Mouse (Mus musculus): ENCODE results near the gene Vasp.
A peak's percentile ranks its signal among the peaks of the same experiment; 100 is the strongest.

The Vasp gene

DNA sequence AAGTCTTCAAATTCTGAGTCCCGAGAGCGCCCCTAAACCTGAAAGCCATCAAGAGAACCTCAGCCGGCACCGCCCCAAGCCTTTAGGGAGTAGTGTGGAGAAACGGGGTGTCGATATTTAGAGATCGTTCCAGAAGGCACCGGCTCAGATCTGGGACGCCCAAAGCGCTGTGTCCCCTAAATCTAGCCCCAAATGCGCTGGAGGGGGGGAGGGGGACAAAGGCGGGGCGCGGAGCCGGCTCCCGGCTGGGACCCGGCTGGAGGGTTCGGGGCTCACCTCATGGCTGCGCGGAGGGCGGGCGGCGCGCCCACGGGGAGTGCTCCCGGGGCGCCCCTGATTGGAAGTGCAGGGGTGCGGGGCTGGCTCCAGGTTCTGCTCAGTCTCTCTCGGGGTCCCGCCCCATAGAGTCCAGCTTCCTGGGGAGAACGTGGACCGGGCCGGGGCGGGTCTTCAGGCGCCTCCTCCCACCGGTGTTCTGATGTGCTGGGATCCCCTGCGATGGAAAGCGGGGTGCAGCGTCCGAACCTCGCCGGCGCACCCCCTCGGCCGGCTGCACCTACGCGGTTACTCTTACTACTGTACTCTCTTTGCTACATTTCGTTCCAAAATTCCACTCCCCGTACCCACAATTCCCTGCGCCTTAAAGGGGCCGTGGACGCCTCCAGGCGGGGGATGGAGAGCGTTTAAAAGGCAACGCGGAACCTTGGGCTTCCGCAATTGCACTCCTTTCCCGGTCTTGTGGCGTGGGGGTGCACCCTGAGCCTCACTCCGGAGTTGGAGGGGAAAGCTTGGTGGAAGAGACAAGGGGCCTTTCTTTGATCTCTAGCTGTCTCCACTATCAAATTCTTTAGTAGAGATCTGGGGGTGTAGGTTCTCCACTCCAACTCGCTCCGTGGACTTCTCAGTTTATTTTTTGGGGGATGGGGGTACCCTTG lies at the start of gene Vasp:
Gene Vasp, minus strand, starts transcription at position 580 of the 935 bp plus-strand sequence.
- DNase-seq (ENCODE audit: low spot score): peak; percentile 87

DNA sequence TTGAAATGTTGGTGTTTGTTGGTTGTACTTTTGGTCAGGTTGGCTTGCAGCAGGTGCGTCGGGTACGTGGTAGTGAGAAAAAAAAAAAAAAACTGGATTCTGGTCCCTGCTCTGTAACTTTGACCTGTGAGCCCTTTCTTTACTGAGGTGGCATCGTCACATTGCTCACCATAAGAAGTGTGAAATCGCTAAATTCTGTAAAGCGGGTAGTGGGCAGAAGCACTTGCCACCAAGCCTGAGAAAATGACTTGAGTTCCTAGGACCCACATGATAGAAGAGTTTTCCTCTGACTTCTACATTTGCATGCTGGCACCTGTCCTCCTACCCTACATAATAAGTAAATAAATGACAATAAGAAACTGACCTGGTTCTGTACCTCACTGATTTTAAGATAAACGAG lies 49.0 kb upstream of the Vasp start:
- DNase-seq (ENCODE audit: low spot score): no peak

DNA sequence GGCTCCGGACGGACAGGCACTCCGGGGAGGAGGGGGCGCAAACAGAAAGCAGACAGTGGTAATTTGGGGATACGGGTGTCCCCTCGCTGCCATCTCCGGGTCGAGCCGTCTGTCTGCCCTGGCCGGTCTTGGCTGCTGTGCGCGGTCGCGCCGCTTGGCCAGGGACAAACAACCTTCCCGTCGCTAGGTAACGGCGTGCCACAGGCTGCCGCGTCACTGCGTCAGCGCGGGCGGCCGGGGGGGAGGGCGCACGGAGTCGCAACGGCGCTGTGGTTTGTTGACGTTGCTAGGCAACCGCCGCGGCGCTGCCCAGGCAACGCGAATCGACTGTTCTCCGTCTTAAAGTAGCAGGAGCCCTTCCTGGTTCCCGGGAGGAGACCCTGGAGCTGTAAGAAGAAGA lies 48.3 kb upstream of the Vasp start:
- peak; percentile 87 for DNase-seq (ENCODE audit: low spot score)

DNA sequence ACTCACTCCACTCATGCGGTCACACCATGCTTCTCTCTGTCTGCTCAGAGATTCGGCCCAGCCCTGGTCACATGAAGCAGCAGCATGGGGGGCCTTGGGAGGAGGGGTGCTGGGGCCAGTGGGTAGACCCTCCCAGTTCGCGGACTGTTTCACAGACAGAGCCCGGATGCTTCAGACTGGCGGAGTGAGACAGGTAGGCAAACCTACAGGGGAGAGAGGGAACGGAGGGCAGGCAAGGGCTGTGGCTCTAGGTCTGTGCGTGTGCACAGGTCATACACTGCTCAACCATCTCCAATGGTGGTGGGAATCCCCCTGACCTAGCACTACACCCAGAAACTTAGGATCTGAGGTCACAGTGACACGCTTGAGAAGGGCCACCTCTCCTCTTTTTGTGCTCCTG lies 47.8 kb upstream of the Vasp start:
- DNase-seq (ENCODE audit: low spot score): no peak

DNA sequence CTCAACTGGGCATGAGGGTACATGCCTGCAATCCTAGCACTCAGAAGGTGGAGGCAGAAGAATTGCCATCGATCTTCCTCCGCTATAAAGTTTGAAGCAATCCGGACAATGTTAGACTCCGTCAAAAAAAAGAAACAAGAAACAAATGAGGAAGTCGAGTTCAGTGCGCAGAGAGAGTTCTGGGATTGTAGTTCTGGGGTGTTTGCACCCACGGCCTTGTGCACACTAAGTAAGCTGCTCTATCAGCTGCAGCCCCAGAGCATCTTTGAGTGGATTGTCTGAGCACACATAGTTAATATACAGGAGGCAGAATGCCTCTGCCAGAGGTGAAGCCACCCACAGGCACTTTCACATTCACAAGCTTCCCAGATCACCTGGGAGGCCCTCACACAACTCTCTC lies 47.1 kb upstream of the Vasp start:
- no peak for DNase-seq (ENCODE audit: low spot score)

DNA sequence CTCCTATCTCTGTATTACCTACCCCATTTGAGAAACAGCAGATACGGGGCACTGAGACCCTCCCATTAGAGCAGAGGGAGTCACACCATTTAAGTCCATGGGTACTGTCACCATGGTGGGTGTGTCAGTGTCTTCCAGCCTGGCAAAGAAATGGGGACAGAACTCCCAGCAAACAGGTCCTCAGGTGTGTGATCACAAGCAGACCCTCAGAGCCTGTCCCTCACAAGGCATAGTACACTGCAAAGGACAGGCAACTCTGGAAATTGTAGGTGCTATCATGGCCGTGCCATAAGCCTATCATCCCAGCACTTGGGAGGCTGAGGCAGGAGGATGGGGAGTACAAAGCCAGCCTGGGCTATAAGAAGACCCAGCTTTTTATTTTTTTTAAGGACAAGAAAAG lies 46.6 kb upstream of the Vasp start:
- DNase-seq (ENCODE audit: low spot score): no peak

DNA sequence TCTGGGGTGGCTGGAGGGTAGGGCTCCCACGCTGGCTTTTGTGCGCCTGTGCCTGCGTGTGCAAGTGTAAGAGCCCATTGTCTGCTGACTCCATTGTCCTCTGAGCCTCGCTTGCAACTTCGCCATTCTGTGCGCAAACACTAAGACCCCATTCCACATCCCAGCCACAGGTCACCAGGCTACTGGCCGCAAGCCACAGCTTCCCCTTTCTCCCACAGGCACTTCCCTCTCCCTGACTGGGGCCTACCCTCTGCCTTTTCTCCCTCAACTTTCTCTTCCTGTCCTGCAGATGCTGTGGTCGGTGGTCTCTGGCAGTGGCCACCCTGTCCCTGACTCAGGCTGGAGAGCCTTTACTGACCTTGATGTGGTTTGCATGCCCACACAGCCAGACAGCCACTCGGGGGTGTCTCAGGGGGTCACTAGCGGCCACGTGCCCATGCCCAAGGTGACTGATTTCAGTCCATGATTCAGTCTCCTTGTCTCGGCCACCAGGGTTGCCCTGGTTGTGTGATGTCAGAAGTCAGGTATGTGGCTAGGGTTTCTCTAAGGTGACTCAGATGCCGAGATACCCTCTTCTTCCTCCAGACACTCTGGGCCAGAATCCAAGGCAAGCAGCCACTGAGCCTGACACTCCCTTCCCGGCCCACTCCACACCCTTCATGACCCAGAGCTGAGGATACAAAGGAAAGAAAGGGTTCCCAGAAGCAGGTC lies 45.0 kb upstream of the Vasp start:
- DNase-seq (ENCODE audit: low spot score): no peak

DNA sequence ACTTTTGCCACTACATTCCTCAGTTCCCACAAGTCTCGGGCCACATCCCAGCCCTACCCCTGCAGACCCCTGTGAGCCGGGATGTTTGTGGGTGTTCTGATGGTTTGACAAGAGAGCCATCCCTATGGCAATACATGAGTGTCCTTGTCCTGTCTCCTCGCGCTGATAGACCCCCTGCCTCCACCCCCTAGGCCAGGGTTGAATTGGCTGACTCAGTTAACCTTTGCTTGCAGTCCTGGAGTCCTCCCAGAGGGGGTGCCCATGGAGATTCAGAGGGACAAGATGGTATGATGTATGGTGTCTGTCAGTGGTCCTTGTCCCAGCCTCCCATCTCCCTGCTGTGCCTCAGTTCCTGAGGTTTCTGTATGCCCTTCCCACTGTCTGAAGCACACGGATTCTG lies 42.4 kb upstream of the Vasp start:
- no peak for DNase-seq (ENCODE audit: low spot score)

DNA sequence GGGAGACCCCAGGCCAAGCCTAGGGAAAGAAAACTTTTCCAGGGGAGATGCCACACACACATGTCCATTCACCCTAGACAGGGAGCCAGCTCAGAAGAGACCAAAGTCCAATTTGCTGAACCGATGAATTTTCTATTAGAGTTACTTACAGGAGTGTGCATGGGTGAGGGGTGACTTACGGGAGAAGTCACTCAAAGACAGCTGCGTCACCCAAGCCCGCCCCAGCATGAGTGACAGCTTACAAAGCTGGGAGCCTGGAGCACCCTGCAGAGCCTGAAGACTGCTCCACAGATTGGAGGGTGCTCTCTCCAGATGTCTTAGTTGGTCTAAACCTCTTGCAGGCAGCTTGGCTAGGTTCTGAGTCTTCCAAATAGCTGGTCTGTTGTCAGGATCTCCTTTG lies 40.4 kb upstream of the Vasp start:
- DNase-seq (ENCODE audit: low spot score): no peak

DNA sequence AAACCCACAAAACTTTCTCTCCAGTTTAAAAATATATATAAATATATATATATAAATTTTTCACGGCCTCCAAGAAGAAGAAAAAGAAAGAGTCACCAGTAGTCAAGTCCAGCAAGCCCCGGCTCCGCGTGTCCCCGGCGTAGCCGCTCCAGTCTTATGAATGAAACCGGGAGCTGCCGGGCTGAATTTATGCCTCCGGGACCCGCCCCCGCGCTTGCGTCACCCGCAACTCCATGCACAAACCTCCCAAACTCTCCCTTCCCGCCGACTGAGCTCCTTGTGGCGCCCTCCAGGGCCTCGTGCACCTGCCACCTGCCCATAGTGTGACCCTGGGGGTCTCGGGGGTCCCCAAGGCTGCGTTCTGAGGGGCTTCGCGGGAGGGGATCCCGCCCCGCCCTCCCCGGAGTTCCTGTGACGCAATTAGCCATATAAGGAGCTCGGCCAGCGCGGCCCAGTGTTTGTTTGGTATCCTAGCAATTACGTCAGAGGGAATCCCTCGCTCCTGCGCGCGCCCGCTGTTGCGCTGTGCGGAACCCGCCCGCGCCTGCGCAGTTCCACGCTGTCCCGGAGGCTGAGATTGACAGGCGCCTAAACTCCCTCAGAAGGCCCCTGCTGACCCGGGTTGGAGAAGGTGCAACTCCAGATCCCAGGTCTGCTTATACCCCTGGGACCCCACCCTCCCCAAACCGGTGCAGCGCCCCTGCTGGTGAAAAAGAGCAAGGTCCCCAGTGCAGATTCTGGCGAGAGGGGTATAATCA lies 38.4 kb upstream of the Vasp start, which contains the start of gene Fosb:
Gene Fosb, minus strand, starts transcription at position 168 of the 758 bp plus-strand sequence.
- peak; percentile 93 for DNase-seq (ENCODE audit: low spot score)

DNA sequence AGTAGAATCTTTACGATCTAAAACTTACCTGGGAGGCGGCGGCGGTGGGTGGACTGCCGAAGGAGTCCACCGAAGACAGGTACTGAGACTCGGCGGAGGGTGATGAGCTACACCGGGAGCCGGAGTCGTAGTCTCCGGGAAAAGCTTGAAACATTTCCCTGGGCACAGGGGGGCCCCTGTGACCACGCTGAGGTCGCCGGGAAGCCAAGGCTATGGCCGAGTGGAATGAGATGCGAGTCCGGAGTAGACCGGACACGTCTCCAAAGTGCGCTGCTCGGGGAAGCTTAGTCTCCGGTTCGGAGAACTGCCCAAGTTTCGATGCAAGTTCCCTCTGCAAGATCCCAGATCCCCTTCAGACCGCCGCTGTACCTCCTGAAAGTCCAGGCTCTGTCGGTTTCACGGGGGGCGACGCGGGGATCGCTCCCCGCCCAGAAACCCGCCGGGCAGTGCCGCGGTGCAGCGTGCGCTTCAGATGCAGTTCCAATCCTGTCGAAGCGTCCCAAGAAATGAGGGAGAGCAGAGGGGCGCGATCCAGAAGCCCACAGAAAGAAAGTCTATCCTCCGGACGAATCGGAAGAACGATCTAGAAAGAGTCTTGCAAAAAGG lies 37.8 kb upstream of the Vasp start:
- no peak for DNase-seq (ENCODE audit: low spot score)

DNA sequence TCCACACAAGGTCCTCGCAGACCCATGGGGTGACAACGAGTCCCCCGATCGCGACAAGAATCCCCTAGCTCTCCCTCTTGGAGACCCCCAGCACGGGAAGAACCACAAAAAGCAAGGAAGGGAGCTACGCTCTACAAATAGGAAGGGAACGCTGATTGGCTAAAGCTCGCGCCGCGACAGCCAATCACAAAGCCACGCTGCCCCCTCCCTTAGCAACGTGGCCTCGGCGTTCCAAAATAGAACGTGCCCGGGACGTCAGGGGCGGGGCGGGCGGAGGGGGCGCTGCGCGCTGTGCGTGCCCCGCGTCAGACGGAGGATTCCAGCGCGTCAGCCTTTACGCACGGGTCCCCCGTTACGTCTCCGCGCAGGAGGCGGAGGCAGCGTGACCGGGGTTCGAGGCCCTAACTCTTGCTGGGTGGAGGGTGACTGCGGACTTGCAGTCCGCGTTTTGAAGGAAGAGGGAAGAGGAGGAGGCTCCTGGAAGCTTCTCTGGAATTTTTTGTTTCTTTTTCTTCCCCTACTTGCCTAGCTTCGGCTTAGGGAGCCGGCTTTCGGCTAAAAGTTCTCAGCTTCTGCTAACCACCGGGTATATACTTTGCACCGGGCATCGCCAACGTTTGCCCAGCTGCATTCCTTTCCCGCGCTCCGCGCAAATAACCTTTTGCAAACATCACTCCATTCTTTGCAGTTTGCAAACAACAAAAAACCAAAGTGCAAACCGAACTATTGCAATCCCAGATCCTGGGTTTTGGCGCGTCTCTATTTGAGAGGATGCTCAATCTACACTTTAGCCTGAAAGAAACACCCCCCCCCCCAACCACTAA lies 37.0 kb upstream of the Vasp start:
- DNase-seq (ENCODE audit: low spot score): peak; percentile 88

DNA sequence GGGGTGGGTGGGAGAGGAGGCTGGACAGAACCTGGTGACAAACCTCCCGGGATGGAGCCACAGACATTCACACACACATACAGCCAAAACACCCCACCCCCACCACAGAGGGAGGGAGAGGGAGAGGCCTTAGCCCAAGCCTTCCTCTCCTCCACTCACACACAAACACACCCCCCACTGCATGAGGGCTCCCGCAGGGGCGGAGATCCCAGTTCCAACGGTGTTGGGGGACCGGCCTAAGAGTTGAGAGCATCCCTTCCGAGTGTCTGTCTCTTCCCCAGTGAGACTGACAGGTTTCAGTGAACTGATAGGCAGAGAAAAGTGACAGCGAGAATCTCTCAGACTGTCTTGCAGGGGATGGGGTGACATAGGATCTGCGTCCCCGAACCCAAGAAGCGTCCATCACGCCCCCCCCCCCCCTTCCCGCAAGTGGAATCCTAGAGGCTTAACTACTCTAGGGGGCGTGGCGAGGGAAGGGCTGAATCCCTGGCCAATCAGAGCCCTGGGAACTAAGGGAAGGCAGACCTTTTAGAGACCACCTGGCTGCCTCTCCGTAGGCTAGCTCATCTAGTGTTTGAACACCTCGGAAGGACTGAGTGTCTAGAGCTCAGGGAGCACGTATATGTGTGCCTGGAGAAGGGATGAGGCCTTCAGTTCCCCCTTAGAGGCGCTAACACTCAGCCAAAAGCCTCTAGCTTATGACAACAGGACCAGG lies 36.3 kb upstream of the Vasp start:
- DNase-seq (ENCODE audit: low spot score): no peak

DNA sequence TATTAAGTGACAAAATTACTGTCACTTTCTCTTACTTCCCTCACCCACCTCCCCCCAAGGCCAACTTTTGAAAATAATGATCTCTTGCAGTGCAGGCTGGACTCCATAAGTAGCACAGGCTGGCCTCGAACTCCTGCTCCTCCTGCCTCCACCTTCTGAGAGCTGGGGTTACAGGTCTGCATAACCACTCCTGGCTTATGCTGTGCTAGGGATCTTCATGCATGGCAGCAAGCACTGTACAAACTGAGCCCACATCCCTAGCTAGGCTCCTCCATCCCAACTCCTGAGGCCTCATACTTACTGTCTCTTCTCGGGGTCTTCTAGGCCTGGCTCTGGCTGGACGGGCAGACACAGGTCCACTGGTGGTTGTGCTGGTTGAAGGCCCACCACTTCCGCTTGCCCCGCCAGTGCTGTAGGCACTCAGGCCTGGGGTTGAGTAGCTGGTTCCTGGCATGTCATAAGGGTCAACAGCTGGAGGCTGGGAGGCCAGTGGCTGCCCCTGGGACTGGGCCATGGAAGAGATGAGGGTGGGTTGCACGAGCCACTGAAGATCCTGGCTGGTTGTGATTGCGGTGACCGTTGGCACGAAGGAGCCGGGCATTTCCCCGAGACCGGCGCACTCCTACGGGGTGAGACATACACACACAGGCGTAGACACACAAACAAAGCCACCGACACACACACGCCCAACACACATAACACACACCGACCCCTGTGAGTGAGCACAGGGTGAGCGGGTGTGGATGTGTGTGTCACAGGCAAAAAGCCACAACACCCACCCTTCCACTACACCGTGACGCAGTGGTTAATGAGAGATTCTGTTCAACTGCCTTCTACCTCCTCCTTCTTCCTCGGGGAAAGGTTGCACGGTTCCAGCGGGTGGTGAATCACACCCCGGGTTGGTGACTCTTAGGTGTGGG lies 35.5 kb upstream of the Vasp start:
- DNase-seq (ENCODE audit: low spot score): no peak

DNA sequence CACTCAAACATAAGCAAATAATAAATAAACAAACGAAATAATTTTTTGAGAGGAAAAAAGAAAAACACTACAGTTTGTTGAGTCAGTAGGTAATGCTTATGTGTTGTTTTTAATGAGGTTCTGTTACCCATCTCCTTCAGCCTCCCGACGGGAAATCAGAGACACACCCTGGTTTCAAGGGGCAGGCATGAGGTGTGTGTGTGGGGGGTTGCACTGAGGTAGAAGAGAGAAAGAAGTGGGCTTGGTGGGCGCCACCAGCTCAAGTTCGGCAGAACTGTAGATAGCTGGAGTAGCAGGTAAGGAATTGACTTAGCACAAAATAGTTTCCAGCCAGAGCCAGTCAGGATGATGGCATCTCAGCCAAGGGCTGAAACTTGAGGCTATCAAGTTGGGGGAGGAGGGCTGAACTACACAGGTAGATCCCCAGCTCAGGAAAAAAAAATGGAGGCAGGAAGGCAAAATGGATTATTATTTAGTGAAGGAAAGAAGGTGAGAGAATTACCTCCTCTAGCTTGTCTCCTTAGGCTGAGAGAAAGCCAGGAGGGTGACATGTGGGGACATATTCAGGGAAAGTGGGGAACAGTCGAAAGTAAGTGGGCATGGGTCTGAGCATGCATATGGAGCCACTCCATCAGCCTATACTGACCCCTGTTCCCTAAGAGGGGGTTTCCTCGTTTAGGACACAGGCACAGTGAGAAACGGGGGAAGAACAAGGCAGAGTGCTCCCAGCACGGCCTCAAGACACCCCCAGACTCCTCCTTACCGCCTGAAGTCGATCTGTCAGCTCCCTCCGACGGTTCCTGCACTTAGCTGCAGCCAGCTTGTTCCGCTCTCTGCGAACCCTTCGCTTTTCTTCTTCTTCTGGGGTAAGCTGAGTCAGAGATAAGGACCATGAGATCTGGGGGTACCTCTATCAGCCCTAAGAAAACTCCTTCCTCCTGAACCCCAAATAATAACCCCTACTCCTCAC lies 34.5 kb upstream of the Vasp start:
- no peak for DNase-seq (ENCODE audit: low spot score)

DNA sequence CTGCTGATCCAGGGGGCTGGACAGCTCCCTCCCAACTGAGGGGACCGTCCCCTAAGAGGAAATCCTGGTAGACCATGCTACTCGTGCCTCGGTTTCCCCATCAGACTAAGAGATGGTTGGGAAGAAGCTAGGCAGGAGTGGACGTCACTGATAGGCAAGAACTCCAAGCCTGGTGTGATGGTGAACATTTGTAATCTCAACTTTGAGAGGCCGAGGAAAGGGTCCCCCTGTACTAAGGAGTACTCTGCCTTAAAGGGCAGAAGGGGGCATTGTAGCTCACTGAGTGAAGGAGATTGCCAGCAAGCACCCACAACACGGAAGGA lies 33.8 kb upstream of the Vasp start:
- no peak for DNase-seq (ENCODE audit: low spot score)

DNA sequence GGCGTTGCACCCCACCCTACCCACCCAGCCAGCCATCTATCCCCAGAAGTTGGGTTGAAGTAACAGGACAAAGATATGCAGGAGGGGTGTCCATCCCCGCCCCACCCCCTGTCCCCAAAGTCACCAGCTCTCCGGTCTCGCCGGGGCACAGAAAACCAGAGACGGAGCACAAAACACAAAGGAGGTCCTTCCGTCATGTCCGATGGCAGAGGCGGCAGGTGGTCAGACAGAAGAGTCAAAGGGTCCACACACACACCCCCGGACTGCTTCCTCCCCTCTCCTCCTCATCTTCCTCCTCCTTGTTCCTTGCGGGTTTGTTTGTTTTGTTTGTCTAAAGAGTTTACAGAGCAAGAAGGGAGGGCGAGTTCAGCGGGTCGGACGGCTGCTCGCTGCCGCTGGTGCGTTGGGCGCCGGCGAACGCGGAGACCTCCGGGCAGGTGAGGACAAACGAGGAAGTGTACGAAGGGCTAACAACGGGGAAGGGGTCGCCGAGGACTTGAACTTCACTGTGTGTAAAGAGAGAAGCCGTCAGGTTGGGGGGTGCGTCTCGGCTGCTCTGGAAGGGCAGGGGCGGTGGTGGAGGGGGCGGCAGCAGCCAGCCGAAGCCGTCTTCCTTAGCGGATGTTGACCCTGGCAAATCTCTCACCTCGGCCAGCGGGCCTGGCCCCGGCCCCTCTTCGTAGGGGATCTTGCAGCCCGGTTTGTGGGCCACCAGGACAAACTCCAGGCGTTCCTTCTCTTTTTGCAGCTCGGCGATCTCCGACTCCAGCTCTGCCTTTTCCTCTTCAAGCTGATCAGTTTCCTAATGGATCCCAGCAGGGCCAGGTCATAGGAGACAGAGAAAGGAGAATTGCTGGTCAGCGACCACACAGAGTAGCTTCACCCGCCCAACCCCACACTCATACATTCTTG lies 33.1 kb upstream of the Vasp start:
- no peak for DNase-seq (ENCODE audit: low spot score)

Data from c-Kit-positive CD71-positive TER-119-positive erythroid progenitor cells, embryonic 14.5 days (primary cell).